Mouse (Mus musculus) myocyte (in vitro differentiated cells): Measurements from ENCODE around the gene Gpx1.

Source experiments
- E2F4 ChIP-seq: IDR thresholded peaks from one replicate; pipeline ENCODE4 v1.6.1; 2011; ENCODE audit warnings: mild to moderate bottlenecking, control low read depth, moderate library complexity; ENCODE audit not compliant: insufficient read depth
- MAX ChIP-seq: IDR thresholded peaks from one replicate; pipeline ENCODE4 v1.6.1; 2011; ENCODE audit warnings: low read depth, mild to moderate bottlenecking, control low read depth
- POLR2A ChIP-seq: IDR thresholded peaks from one replicate; pipeline ENCODE4 v1.6.1; 2011; ENCODE audit warnings: low read depth, mild to moderate bottlenecking, control low read depth, moderate library complexity; ENCODE audit not compliant: insufficient read length
- TCF12 ChIP-seq: IDR thresholded peaks from one replicate; pipeline ENCODE4 v1.6.1; 2011; ENCODE audit warnings: mild to moderate bottlenecking, control low read depth; ENCODE audit not compliant: poor library complexity, insufficient read depth, severe bottlenecking

GRCm38 (mm10) chr9:108305170-108305569, 33.5 kb upstream of the Gpx1 start:
- TF ChIP-seq MAX (no peak), E2F4 (no peak), POLR2A (no peak), TCF12 (no peak)
